Mouse (Mus musculus) lung, postnatal 0 days (tissue): ENCODE data around the gene Cdhr4. TPM values are rescaled to one million over a fixed set of nuclear protein-coding genes. Genes with fewer than 3 reads are reported as not detected.

Experiments used
- ATAC-seq: fragments of 200-750 bp; cut with Nextera tagmentation; 2 replicates; pipeline ENCODE4 v1.8.0; 2017; ENCODE audit warnings: moderate library complexity
- DNase-seq: peaks from one replicate; pipeline ENCODE4 v3.0.0-alpha.2; 2016; ENCODE audit warnings: low spot score
- H3K27ac ChIP-seq: fragments of 300-500 bp; sonication (generic); 2 replicates; pipeline ENCODE4 v1.5.1; 2014; ENCODE audit warnings: antibody characterized with exemption, mild to moderate bottlenecking, low read length, mixed read lengths
- H3K27me3 ChIP-seq: fragments of 300-500 bp; sonication (generic); replicated peaks from 2 replicates; pipeline ENCODE4 v1.6.1; 2014; ENCODE audit warnings: low read length, mixed read lengths; ENCODE audit not compliant: insufficient read depth
- H3K36me3 ChIP-seq: fragments of 300-500 bp; sonication (generic); 2 replicates; pipeline ENCODE4 v1.6.1; 2014; ENCODE audit warnings: low read length, mixed read lengths; ENCODE audit not compliant: insufficient read depth
- H3K4me1 ChIP-seq: fragments of 300-500 bp; sonication (generic); 2 replicates; pipeline ENCODE4 v1.6.1; 2014; ENCODE audit warnings: antibody characterized with exemption, low read depth, low read length, mixed read lengths; ENCODE audit not compliant: insufficient read depth
- H3K4me2 ChIP-seq: fragments of 300-500 bp; sonication (generic); replicated peaks from 2 replicates; pipeline ENCODE4 v1.6.1; 2014; ENCODE audit warnings: low read depth, mild to moderate bottlenecking, low read length, moderate library complexity, mixed read lengths
- H3K4me3 ChIP-seq: fragments of 300-500 bp; sonication (generic); 2 replicates; pipeline ENCODE4 v1.5.1; 2014; ENCODE audit warnings: low read depth, low read length
- H3K9ac ChIP-seq: fragments of 300-500 bp; sonication (generic); replicated peaks from 2 replicates; pipeline ENCODE4 v1.6.1; 2014; ENCODE audit warnings: low read depth, mild to moderate bottlenecking
- H3K9me3 ChIP-seq: fragments of 300-500 bp; sonication (generic); 2 replicates; pipeline ENCODE4 v1.6.1; 2016; ENCODE audit warnings: low read length, mixed read lengths
- CTCF ChIP-seq: IDR thresholded peaks from 2 replicates; pipeline ENCODE4 v1.5.1; 2016; ENCODE audit warnings: antibody characterized with exemption, mild to moderate bottlenecking
- EP300 ChIP-seq: IDR thresholded peaks from 2 replicates; pipeline ENCODE4 v1.6.1; 2016; ENCODE audit warnings: antibody characterized with exemption, mild to moderate bottlenecking, control low read depth
- WGBS: fragments of 180-500 bp; shearing (Covaris S2); extraction: QIAGEN DNeasy Blood & Tissue Kit; methylation state at CpG from one replicate; pipeline ENCODE4 v1.1.7; 2014; 5-methylcytosine and 5-hydroxymethylcytosine counted together
- polyA plus RNA-seq: library from polyadenylated mRNA; unstranded; fragments of >200 nt; fragmentation: Nextera tagmentation; extraction: Ambion mirVana; gene quantifications from 2 replicates; pipeline ENCODE4 v1.2.1, GENCODE M21; 2015

Cdhr4 gene
- polyA plus RNA-seq, result 7.8 and 8.9 TPM in 2 replicates

- TF ChIP-seq EP300 (no peak), CTCF (no peak)
- Histone ChIP-seq H3K4me2 (no peak within 1 kb of the TSS), H3K27ac (no peak within 1 kb of the TSS), H3K4me1 (no peaks in the 10 kb centered on the region), H3K36me3 (no peaks in the 10 kb centered on the region), H3K9me3 (no peaks in the 10 kb centered on the region), H3K9ac (no peak within 1 kb of the TSS), H3K27me3 (no peaks in the 10 kb centered on the region), H3K4me3 (no peak within 1 kb of the TSS)
- 66% methylated on average over 2 of the region's 2 CpGs for WGBS
- ATAC-seq, result no peak
- no peak for DNase-seq
Observed at GRCm38 (mm10) chr9:107992197-107992596, at the start of gene Cdhr4. Gene Cdhr4, plus strand, starts transcription at chr9:107992497.

- ATAC-seq, result no peak
- Histone ChIP-seq H3K9ac (no peak overlapping the region), H3K36me3 (no peaks in the 10 kb centered on the region), H3K4me3 (no peak overlapping the region), H3K27me3 (no peaks in the 10 kb centered on the region), H3K4me1 (no peaks in the 10 kb centered on the region; the same call in 1 of the 2 replicates), H3K9me3 (no peaks in the 10 kb centered on the region), H3K27ac (no peak overlapping the region), H3K4me2 (no peak overlapping the region)
- WGBS, result 74% methylated on average over 31 of the region's 31 CpGs
- DNase-seq, result no peak
- TF ChIP-seq CTCF (no peak), EP300 (no peak)
Observed at GRCm38 (mm10) chr9:107947241-107948194, 44.8 kb upstream of the Cdhr4 start.

GRCm38 (mm10) chr9:107949184-107949921, 42.9 kb upstream of the Cdhr4 start:
- 78% methylated on average over 13 of the region's 13 CpGs for WGBS
- no peak overlapping the region for H3K9ac ChIP-seq

GRCm38 (mm10) chr9:107949922-107950235, 42.4 kb upstream of the Cdhr4 start, which contains the start of gene Traip:
Gene Traip, plus strand, starts transcription at chr9:107950136.
- no peak for DNase-seq
- Histone ChIP-seq H3K4me2 (peak within 1 kb of the TSS; percentile 88), H3K27me3 (no peaks in the 10 kb centered on the region), H3K4me1 (no peaks in the 10 kb centered on the region; the same call in 1 of the 2 replicates), H3K27ac (0 out of 2 replicates have a peak within 1 kb of the TSS, but pooled peaks have one; percentile 28), H3K4me3 (peak within 1 kb of the TSS; percentile 57), H3K9me3 (no peaks in the 10 kb centered on the region), H3K36me3 (no peaks in the 10 kb centered on the region), H3K9ac (peak within 1 kb of the TSS; percentile 24)
- TF ChIP-seq EP300 (no peak), CTCF (no peak)
- no peak for ATAC-seq
- 84% methylated on average over 10 of the region's 10 CpGs for WGBS

More at GRCm38 (mm10) chr9:107949184-107949921, 42.9 kb upstream of the Cdhr4 start:
- H3K4me2 ChIP-seq, result no peak overlapping the region
- H3K4me3 ChIP-seq, result no peak overlapping the region
- no peak overlapping the region for H3K27ac ChIP-seq
- H3K4me1 ChIP-seq, result no peaks in the 10 kb centered on the region; the same call in 1 of the 2 replicates
- ATAC-seq, result no peak
- no peaks in the 10 kb centered on the region for H3K9me3 ChIP-seq
- no peak for DNase-seq
- TF ChIP-seq CTCF (no peak), EP300 (no peak)
- no peaks in the 10 kb centered on the region for H3K27me3 ChIP-seq
- no peaks in the 10 kb centered on the region for H3K36me3 ChIP-seq

GRCm38 (mm10) chr9:107950460-107951355, 41.6 kb upstream of the Cdhr4 start:
- no peak; the same call in 1 of the 2 replicates for TF ChIP-seq EP300
- TF ChIP-seq CTCF, result no peak
- Histone ChIP-seq H3K4me1 (no peaks in the 10 kb centered on the region; the same call in 1 of the 2 replicates), H3K4me3 (peak overlapping the region; percentile 57), H3K9ac (peak overlapping the region; percentile 24), H3K27me3 (no peaks in the 10 kb centered on the region), H3K4me2 (peak overlapping the region; percentile 88), H3K9me3 (no peaks in the 10 kb centered on the region), H3K36me3 (no peaks in the 10 kb centered on the region), H3K27ac (0 out of 2 replicates have a peak overlapping the region, but pooled peaks have one; percentile 28)
- ATAC-seq (peak; percentile 97), DNase-seq (peak; percentile 94)
- 10% methylated on average over 45 of the region's 45 CpGs for WGBS
